ENCODE assay signal across 9 mouse cellular contexts in the genomic region with DNA sequence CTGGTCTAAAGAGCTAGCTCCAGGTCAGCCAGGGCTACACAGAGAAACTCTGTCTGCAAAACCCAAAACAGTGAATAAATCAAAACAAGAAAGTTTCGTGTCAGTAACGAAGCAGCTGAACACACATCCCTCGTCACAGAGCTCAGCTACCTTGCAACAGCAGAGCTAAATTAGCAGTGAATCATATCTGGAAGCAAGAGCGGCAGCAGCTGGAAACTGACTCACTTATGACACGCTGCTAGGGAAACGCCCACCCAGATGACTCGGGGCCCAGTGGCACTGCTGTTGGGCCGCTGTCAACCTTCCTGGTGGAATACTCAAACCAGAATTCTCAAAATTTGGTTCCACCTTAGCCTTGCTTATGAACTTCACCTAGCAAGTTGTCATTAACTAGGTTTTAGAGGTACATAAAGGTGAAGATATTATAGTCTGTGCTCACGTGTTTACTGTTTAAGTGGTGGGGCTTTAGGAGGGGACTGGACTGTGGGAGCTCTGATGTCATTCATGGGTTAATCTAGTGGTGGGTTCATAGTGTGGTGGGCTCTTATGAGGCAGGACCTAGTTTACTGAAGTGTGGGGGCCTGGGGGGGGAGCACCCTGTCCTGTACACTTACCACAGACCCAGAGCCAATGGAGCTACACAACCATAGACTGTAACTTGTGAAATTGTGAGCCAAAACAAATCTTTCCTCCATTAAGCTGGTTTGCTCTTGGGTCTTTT. TPM values are rescaled to one million over a fixed set of nuclear protein-coding genes. Genes with fewer than 3 reads are reported as not detected.
DNase-seq lines count a peak whose midpoint lies in the region; ATAC-seq and TF ChIP-seq lines count a peak whose summit lies in the region.
"Had no signal": no experiment of that assay in that cellular context is flagged by ENCODE, and none has a peak within 500 bp of the region (broad histone marks: within the 10 kb centered on the region; RNA-seq: fewer than 3 reads in every experiment).

No protein-coding gene starts in this region.

- TF ChIP-seq POLR2A in kidney, adult 2 months (IDR thresholded peaks at IDR 0.05; ENCODE audit: low read depth, low read length), result no peak

- DNase-seq in kidney, adult 2 months, result no peak
- no peak for DNase-seq in kidney, adult 8-10 months
- DNase-seq in ZHBTc4 (ENCODE audit: low read depth, low spot score), result peak; percentile 36
- peak; percentile 24 for DNase-seq in lung, postnatal 14 days
- DNase-seq in cerebellum, postnatal 14 days, result no peak
- no peak for DNase-seq in hindbrain, embryonic 14.5 days (ENCODE audit: low spot score)
- DNase-seq in forebrain, embryonic 11.5 days (ENCODE audit: low spot score), result no peak

- H3K9ac ChIP-seq in heart, embryonic 14.5 days (ENCODE audit: low read length), result no peak overlapping the region
- no peak overlapping the region for H3K9ac ChIP-seq in hindbrain, embryonic 14.5 days
- H3K9ac ChIP-seq in forebrain, embryonic 11.5 days (ENCODE audit: low read length), result no peak overlapping the region
- H3K9ac ChIP-seq: heart, embryonic 15.5 days had no signal

- H3K27ac ChIP-seq in kidney, adult 2 months (ENCODE audit: insufficient read depth, low read depth, low read length), result peak overlapping the region; percentile 85
- H3K27ac ChIP-seq in heart, embryonic 14.5 days (replicated peaks in 1 of 2; ENCODE audit: control insufficient read depth in 1 of 2, insufficient read depth in 1 of 2, low read depth in 2 of 2, low read length in 2 of 2), result no peak overlapping the region
- H3K27ac ChIP-seq in hindbrain, embryonic 14.5 days, result no peak overlapping the region
- no peak overlapping the region for H3K27ac ChIP-seq in forebrain, embryonic 11.5 days (ENCODE audit: low read depth, low read length)
- H3K27ac ChIP-seq: heart, embryonic 15.5 days had no signal

- no peaks in the 10 kb centered on the region for H3K36me3 ChIP-seq in kidney, adult 2 months (ENCODE audit: control insufficient read depth, insufficient read depth, low read length)
- H3K36me3 ChIP-seq in heart, embryonic 14.5 days (ENCODE audit: control insufficient read depth, insufficient read depth, low read length), result no peaks in the 10 kb centered on the region
- H3K36me3 ChIP-seq in hindbrain, embryonic 14.5 days (replicated peaks; ENCODE audit: control insufficient read depth, insufficient read depth), result no peaks in the 10 kb centered on the region
- H3K36me3 ChIP-seq in forebrain, embryonic 11.5 days (ENCODE audit: control insufficient read depth, insufficient read depth, low read length), result no peaks in the 10 kb centered on the region
- H3K36me3 ChIP-seq: heart, embryonic 15.5 days had no signal

- no peak for TF ChIP-seq CTCF in kidney, adult 2 months (conservative IDR thresholded peaks at IDR 0.05; ENCODE audit: insufficient read depth, insufficient read length, low read depth, low read length)

- peak; percentile 26; the same call in 1 of the 2 replicates for ATAC-seq in heart, embryonic 14.5 days (ENCODE audit: insufficient number of reproducible peaks, insufficient read depth, low FRiP score, low read depth)
- ATAC-seq in hindbrain, embryonic 14.5 days (ENCODE audit: low FRiP score), result no peak
- ATAC-seq in forebrain, embryonic 11.5 days (replicated peaks; ENCODE audit: low FRiP score), result no peak

- H3K9me3 ChIP-seq in heart, embryonic 14.5 days (ENCODE audit: control insufficient read depth, low read length), result no peaks in the 10 kb centered on the region
- H3K9me3 ChIP-seq in hindbrain, embryonic 14.5 days (ENCODE audit: control insufficient read depth, low read length), result no peaks in the 10 kb centered on the region
- H3K9me3 ChIP-seq in forebrain, embryonic 11.5 days (ENCODE audit: control insufficient read depth, low read length), result no peaks in the 10 kb centered on the region
- H3K9me3 ChIP-seq: heart, embryonic 15.5 days had no signal

- no peak overlapping the region for H3K4me2 ChIP-seq in heart, embryonic 14.5 days (ENCODE audit: low read length)
- H3K4me2 ChIP-seq in hindbrain, embryonic 14.5 days (replicated peaks), result no peak overlapping the region
- H3K4me2 ChIP-seq in forebrain, embryonic 11.5 days (ENCODE audit: low read depth, low read length, severe bottlenecking), result no peak overlapping the region
- H3K4me2 ChIP-seq: heart, embryonic 15.5 days had no signal

- H3K4me1 ChIP-seq in kidney, adult 2 months (ENCODE audit: control insufficient read depth, insufficient read depth, low read length), result peaks cover 13% of the 10 kb centered on the region; the same call in 1 of the 2 replicates
- peaks cover 4 to 10% of the 10 kb centered on the region in 2 experiments; a peak in 2 of 4 replicates for H3K4me1 ChIP-seq in heart, embryonic 14.5 days (ENCODE audit: control insufficient read depth in 2 of 2, insufficient read depth in 2 of 2, low read length in 2 of 2)
- H3K4me1 ChIP-seq in hindbrain, embryonic 14.5 days (replicated peaks; ENCODE audit: control insufficient read depth, insufficient read depth, low read length), result no peaks in the 10 kb centered on the region
- H3K4me1 ChIP-seq in forebrain, embryonic 11.5 days (replicated peaks; ENCODE audit: control insufficient read depth, insufficient read depth, low read length), result no peaks in the 10 kb centered on the region

- 52% methylated on average over 9 of the region's 9 CpGs for WGBS in kidney, adult 2 months
- WGBS in heart, embryonic 14.5 days, result 34% methylated on average over 9 of the region's 9 CpGs
- WGBS in hindbrain, embryonic 14.5 days, result 80% methylated on average over 9 of the region's 9 CpGs
- 77% methylated on average over 9 of the region's 9 CpGs for WGBS in forebrain, embryonic 11.5 days

- H3K4me3 ChIP-seq in kidney, adult 2 months (ENCODE audit: insufficient read depth, low read depth, low read length), result no peak overlapping the region
- no peak overlapping the region for H3K4me3 ChIP-seq in heart, embryonic 14.5 days (ENCODE audit: control insufficient read depth in 1 of 2, insufficient read depth in 1 of 2, low read depth in 1 of 2, low read length in 2 of 2)
- no peak overlapping the region for H3K4me3 ChIP-seq in hindbrain, embryonic 14.5 days (replicated peaks; ENCODE audit: low read length)
- H3K4me3 ChIP-seq in forebrain, embryonic 11.5 days (ENCODE audit: low read depth, low read length), result no peak overlapping the region
- H3K4me3 ChIP-seq: heart, embryonic 15.5 days had no signal

- no peaks in the 10 kb centered on the region for H3K27me3 ChIP-seq in kidney, adult 2 months (replicated peaks; ENCODE audit: control insufficient read depth, insufficient read depth, low read length)
- H3K27me3 ChIP-seq in heart, embryonic 14.5 days (ENCODE audit: control insufficient read depth, insufficient read depth, low read length), result no peaks in the 10 kb centered on the region
- no peaks in the 10 kb centered on the region for H3K27me3 ChIP-seq in hindbrain, embryonic 14.5 days (ENCODE audit: control insufficient read depth, insufficient read depth, low read length)
- H3K27me3 ChIP-seq in forebrain, embryonic 11.5 days (ENCODE audit: control insufficient read depth, insufficient read depth, low read length), result no peaks in the 10 kb centered on the region
- H3K27me3 ChIP-seq: heart, embryonic 15.5 days had no signal

RNA-seq across cellular contexts. Expression of gene Lpgat1, which starts 55.3 kb away (rescaled TPM):
- 17.6 and 20.8 TPM in 2 replicates for polyA plus RNA-seq in kidney, adult 2 months (2012; rRNA removed)
- polyA plus RNA-seq in heart, embryonic 14.5 days (2014; fragmentation: Nextera tagmentation; extraction: Ambion mirVana), result 59.3 and 65.6 TPM in 2 replicates
- polyA plus RNA-seq in hindbrain, embryonic 14.5 days (2014; fragmentation: Nextera tagmentation; extraction: Ambion mirVana), result 46.2 and 47.4 TPM in 2 replicates
- 39.0 and 40.6 TPM in 2 replicates for polyA plus RNA-seq in forebrain, embryonic 11.5 days (2014; fragmentation: Nextera tagmentation; extraction: Ambion mirVana)

Comparison
In these comparisons a context has a peak if more than half of its experiments do, and no peak if none do; other contexts are left out.
1. DNase-seq: peak in ZHBTc4 (single experiment) and lung, postnatal 14 days (single experiment); none in kidney, adult 2 months (single experiment), kidney, adult 8-10 months (0 of 2), cerebellum, postnatal 14 days (0 of 2), hindbrain, embryonic 14.5 days (single experiment) and forebrain, embryonic 11.5 days (single experiment).